Mouse (Mus musculus): ENCODE measurements at regions not wholly inside any gene's neighbourhood (a gene's known extent, or its start where the extent isn't known, plus 50 kb on each side); places are given as distances from the start of the nearest gene placed in this dataset.

DNA sequence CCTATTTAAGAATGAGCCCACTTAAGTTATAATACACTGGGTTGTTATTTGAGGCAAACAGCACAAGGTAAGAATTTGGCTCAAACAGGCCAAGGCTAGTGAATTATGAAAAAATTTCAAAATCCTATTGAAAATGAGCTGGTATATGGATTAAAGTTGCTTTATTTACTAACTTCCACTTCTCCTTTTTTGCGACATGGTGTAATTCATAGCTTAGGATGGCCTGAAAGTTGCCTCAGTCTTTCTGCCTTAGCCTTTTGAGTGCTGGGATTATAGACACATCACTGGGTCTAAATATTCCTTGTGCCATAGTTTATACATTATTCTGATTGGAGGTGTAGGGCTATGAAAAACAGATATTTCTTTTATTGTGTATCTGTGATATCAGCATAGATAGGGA is 81.9 kb downstream of the Edem1 start:
- H3K36me3 ChIP-seq (ENCODE audit: poor library complexity, severe bottlenecking), result no peaks in the 10 kb centered on the region
- WGBS, result 97% methylated on average over 1 of the region's 1 CpGs
- H3K27ac ChIP-seq, result no peak overlapping the region
- no peaks in the 10 kb centered on the region for H3K27me3 ChIP-seq
- no peak overlapping the region for H3K4me2 ChIP-seq
- peaks cover 9% of the 10 kb centered on the region for H3K4me1 ChIP-seq
- no peak for ATAC-seq
- H3K9ac ChIP-seq, result no peak overlapping the region
- no peaks in the 10 kb centered on the region for H3K9me3 ChIP-seq (replicated peaks)
- no peak overlapping the region for H3K4me3 ChIP-seq

DNA sequence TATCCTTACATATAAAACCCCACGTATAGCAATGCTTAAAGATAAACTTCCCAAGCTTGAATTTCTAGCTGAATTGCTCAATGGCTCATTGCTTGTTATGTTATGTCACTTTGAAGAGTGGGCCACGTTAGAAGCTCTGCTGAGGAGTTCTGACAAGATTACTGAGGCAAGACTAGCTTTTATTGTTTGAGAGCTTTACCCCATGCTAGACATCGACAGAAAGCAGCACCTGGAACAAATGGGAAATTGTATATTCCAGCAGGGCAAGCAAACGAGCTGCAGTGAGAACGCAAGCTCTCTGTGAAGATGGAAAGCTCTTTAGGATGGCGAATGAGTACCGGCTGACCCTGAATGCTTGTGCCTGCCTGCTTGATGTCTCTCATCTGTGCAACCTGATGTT is 84.1 kb downstream of the Edem1 start:
- Histone ChIP-seq H3K27ac (no peak overlapping the region), H3K27me3 (no peaks in the 10 kb centered on the region)
- no peak for ATAC-seq

DNA sequence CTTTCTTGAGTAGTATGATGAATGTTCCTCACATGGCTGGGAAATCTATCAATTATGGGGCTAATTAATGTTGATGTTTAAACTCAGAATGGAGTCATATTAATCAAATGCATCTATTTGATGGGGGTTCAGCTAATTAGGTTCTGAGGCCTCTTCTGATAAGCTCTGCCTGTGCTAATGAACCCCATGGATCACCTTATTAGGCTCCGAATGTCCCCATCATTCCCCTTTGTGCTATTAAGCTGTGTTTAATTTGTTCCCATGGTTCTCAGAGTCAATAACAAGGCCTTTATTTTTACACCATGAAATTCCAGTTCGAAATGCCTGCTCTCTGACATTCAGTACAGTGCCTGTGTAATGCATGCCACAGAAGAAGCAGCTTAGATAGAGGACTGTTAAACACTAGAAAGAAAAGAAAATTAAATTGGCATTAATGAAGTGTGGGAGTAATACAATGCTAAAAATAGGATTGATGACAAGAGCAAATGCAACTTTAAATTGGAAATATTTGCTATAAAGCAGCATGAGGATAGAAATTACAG is 91.0 kb downstream of the Edem1 start:
- WGBS, result 13% methylated on average over 2 of the region's 2 CpGs
- Histone ChIP-seq H3K4me3 (no peak overlapping the region), H3K9ac (no peak overlapping the region), H3K9me3 (replicated peaks) (no peaks in the 10 kb centered on the region), H3K36me3 (ENCODE audit: poor library complexity, severe bottlenecking) (no peaks in the 10 kb centered on the region), H3K4me1 (peaks cover 10% of the 10 kb centered on the region; the same call in 1 of the 2 replicates), H3K4me2 (no peak overlapping the region), H3K27me3 (no peaks in the 10 kb centered on the region), H3K27ac (no peak overlapping the region)
- peak; percentile 61; the same call in 1 of the 2 replicates for ATAC-seq

More for the DNA sequence above, 84.1 kb downstream of the Edem1 start:
- H3K4me1 ChIP-seq, result peaks cover 9% of the 10 kb centered on the region
- H3K9ac ChIP-seq, result no peak overlapping the region
- H3K9me3 ChIP-seq (replicated peaks), result no peaks in the 10 kb centered on the region
- H3K36me3 ChIP-seq (ENCODE audit: poor library complexity, severe bottlenecking), result no peaks in the 10 kb centered on the region
- no peak overlapping the region for H3K4me3 ChIP-seq
- 36% methylated on average over 7 of the region's 7 CpGs for WGBS
- H3K4me2 ChIP-seq, result no peak overlapping the region

DNA sequence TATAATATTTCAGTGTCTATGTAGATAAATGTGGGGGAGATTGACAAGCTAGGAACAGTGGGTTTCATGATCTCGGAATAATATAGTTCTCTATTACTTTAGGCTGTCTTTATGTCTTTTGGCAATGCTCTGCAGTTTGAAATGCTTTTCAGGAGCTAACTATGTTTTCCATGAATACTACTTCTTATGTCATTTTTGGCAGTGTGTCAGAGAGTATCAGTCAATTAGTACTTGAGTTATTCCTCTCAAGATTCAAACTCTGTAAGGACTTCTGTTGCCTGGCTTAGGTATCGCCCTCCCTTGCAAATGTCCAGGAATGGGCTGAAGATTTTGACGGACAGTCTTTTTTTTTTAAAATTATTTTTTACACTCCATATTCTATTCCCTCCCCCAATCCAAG is 92.7 kb downstream of the Edem1 start:
- H3K9me3 ChIP-seq (replicated peaks), result no peaks in the 10 kb centered on the region
- no peak for ATAC-seq
- no peak overlapping the region for H3K27ac ChIP-seq
- no peaks in the 10 kb centered on the region for H3K27me3 ChIP-seq
- no peaks in the 10 kb centered on the region for H3K36me3 ChIP-seq (ENCODE audit: poor library complexity, severe bottlenecking)
- H3K4me1 ChIP-seq, result peaks cover 10% of the 10 kb centered on the region; the same call in 1 of the 2 replicates
- no peak overlapping the region for H3K9ac ChIP-seq
- no peak overlapping the region for H3K4me3 ChIP-seq
- no peak overlapping the region for H3K4me2 ChIP-seq
- 79% methylated on average over 3 of the region's 3 CpGs for WGBS

DNA sequence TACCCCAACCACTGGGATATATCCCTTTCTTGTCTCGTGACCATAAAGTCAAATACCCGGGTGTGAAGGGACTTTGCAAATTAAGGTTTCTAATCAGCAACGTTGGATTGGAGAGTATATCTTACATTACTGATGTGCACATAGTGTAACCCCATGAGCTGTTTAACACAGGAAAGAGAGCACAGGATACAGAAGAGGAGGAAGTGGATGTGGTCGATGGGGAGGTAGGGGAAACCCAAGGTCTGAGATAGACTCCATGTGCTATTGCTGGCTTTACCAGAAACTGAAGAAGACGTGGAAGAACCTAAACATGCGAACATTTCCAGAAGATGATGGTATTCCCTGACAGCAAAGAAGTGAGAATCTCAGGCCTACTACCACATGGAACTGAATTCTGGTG is 94.1 kb downstream of the Edem1 start:
- H3K27ac ChIP-seq, result no peak overlapping the region
- ATAC-seq, result no peak
- H3K36me3 ChIP-seq (ENCODE audit: poor library complexity, severe bottlenecking), result no peaks in the 10 kb centered on the region
- no peak overlapping the region for H3K4me2 ChIP-seq
- no peak overlapping the region for H3K9ac ChIP-seq
- H3K4me3 ChIP-seq, result no peak overlapping the region
- no peaks in the 10 kb centered on the region for H3K27me3 ChIP-seq
- peaks cover 10% of the 10 kb centered on the region; the same call in 1 of the 2 replicates for H3K4me1 ChIP-seq
- H3K9me3 ChIP-seq (replicated peaks), result no peaks in the 10 kb centered on the region
- WGBS, result 83% methylated on average over 6 of the region's 6 CpGs

DNA sequence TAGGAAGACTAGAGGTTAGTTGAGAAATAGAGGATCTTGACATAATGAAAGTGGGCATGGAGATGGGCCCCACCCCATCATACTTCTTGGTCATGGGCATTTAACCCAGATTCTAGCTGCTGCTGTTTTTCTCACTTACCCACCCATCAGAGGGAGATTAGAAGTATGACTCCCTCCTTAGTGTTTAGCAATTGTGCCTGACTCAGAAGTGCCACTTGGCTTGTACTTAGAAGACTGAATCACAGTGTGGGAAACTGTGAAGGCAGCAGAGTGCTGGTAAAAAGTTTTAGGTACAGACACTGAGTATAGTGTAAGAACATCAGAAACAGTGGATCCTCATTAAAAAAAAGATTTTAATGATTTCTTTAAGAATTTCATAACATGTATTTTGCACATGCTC is 100.5 kb downstream of the Edem1 start:
- H3K4me1 ChIP-seq, result no peaks in the 10 kb centered on the region
- H3K4me2 ChIP-seq, result no peak overlapping the region
- no peaks in the 10 kb centered on the region for H3K9me3 ChIP-seq (replicated peaks)
- no peaks in the 10 kb centered on the region for H3K27me3 ChIP-seq
- H3K4me3 ChIP-seq, result no peak overlapping the region
- no peak overlapping the region for H3K9ac ChIP-seq
- no peak for ATAC-seq
- no peak overlapping the region for H3K27ac ChIP-seq
- H3K36me3 ChIP-seq (ENCODE audit: poor library complexity, severe bottlenecking), result no peaks in the 10 kb centered on the region

DNA sequence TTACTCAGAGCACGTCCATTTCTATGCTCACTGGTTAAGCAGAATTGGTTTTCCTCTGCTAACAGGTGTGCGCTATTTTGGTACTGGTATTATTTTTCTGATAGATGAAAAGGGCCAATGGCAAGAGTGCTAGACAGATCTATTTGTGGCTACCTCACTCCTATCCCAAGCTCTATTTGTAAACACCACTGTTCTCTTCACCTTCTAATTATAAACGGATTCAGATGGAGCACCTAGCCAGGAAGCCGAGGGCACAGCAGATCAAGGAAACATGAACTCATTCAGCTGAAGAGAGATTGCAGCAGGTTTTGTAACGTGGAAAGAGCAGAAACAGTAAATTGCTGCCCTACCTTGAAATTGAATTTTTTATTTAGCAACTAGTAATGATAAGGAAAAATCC is 110.2 kb downstream of the Edem1 start:
- Histone ChIP-seq H3K36me3 (ENCODE audit: poor library complexity, severe bottlenecking) (no peaks in the 10 kb centered on the region), H3K9ac (no peak overlapping the region), H3K4me1 (no peaks in the 10 kb centered on the region), H3K9me3 (replicated peaks) (no peaks in the 10 kb centered on the region), H3K4me3 (no peak overlapping the region), H3K27me3 (no peaks in the 10 kb centered on the region), H3K27ac (no peak overlapping the region), H3K4me2 (no peak overlapping the region)
- ATAC-seq, result no peak
- WGBS, result 90% methylated on average over 5 of the region's 5 CpGs

DNA sequence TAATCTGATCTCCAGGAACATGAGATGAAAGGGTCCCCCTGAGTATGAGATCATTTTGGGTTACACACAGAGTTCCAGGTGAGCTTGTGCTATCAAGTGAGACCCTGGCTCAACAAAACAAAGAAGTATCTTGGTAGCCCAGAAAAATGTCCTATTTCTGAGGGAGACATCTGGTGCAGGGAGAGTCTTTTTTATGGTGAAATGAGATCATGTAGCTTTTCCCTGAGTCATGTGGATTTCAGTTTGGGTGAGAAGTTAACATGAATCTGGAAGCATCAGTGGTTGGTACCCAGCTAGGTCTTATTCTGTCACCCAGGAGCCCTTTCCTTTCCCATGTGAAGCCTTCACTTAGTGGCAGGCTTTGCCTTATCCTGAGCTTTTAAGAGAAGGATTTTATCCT is 113.8 kb downstream of the Edem1 start:
- Histone ChIP-seq H3K27me3 (no peaks in the 10 kb centered on the region), H3K4me1 (no peaks in the 10 kb centered on the region), H3K36me3 (ENCODE audit: poor library complexity, severe bottlenecking) (no peaks in the 10 kb centered on the region), H3K27ac (no peak overlapping the region), H3K4me2 (no peak overlapping the region), H3K9me3 (replicated peaks) (no peaks in the 10 kb centered on the region), H3K9ac (no peak overlapping the region), H3K4me3 (no peak overlapping the region)
- ATAC-seq, result no peak

DNA sequence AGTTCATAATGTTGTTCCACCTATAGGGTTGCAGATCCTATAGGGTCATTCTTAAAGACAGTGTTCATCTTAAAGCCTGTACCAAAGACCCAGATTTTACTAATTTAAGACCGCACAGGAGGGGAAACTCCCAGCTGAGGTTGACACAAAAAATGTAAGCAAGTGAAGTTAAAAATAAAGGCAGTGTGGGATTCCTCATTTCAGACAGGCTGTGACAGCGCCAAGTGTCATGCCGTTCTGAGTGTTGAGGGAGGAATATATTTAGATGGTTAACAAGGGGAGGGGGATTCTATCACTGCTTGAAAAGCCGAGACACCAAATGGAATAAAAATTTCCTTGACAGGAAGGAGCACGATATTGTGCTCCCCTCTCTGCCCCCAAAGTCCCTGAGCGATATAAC is 123.9 kb downstream of the Edem1 start:
- 90% methylated on average over 6 of the region's 6 CpGs for WGBS
- H3K36me3 ChIP-seq (ENCODE audit: poor library complexity, severe bottlenecking), result no peaks in the 10 kb centered on the region
- no peaks in the 10 kb centered on the region for H3K4me1 ChIP-seq
- H3K9me3 ChIP-seq (replicated peaks), result no peaks in the 10 kb centered on the region
- no peak overlapping the region for H3K9ac ChIP-seq
- no peak overlapping the region for H3K27ac ChIP-seq
- H3K27me3 ChIP-seq, result no peaks in the 10 kb centered on the region
- H3K4me2 ChIP-seq, result no peak overlapping the region
- no peak for ATAC-seq
- H3K4me3 ChIP-seq, result no peak overlapping the region

DNA sequence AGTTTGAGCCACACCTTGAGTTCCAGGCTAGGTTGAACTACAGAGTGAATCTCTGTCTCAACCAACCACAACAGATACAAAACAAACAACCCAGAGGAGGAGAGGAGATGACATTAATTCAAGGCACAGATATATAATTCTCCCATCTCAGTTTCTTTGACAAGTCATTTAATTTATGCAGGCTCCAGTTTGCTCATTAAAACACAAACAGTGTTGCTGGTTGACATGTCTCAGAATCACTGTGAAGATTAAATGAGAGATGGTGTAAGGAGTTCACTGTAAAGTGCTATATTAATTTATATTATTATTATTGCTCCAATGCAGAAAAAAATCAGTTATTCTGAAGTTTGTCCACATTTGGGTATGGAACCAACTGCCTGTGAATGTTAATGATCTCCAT is 134.4 kb downstream of the Edem1 start:
- H3K27ac ChIP-seq, result no peak overlapping the region
- no peak overlapping the region for H3K4me2 ChIP-seq
- no peak overlapping the region for H3K9ac ChIP-seq
- no peaks in the 10 kb centered on the region for H3K9me3 ChIP-seq (replicated peaks)
- no peak overlapping the region for H3K4me3 ChIP-seq
- H3K27me3 ChIP-seq, result no peaks in the 10 kb centered on the region
- H3K4me1 ChIP-seq, result peaks cover 6% of the 10 kb centered on the region; the same call in 1 of the 2 replicates
- peak; percentile 43; the same call in 1 of the 2 replicates for ATAC-seq
- no peaks in the 10 kb centered on the region for H3K36me3 ChIP-seq (ENCODE audit: poor library complexity, severe bottlenecking)

DNA sequence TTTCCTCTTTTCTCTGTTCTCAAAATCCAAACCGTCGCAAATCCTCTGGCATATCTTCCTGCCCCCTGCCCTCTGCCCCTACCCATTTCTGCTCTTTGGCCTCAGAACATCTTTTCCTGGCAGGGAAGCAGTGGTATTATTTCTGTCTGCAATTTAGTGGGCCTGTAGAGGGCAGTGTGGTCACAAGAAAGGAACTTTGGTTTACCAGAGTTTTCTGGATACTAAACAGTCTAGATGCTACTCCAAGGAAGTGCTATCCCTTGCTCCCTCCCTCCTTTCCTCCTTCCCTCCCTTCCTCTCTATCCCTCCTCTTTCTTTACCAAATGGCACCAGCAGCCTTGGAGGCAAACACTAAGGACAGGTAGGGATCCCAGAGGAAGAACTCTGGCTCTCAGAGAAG is 134.9 kb downstream of the Edem1 start:
- Histone ChIP-seq H3K4me2 (no peak overlapping the region), H3K27ac (no peak overlapping the region), H3K9ac (no peak overlapping the region), H3K9me3 (replicated peaks) (no peaks in the 10 kb centered on the region), H3K4me1 (peaks cover 6% of the 10 kb centered on the region; the same call in 1 of the 2 replicates), H3K27me3 (no peaks in the 10 kb centered on the region), H3K36me3 (ENCODE audit: poor library complexity, severe bottlenecking) (no peaks in the 10 kb centered on the region), H3K4me3 (no peak overlapping the region)
- 24% methylated on average over 2 of the region's 2 CpGs for WGBS
- ATAC-seq, result peak; percentile 85

DNA sequence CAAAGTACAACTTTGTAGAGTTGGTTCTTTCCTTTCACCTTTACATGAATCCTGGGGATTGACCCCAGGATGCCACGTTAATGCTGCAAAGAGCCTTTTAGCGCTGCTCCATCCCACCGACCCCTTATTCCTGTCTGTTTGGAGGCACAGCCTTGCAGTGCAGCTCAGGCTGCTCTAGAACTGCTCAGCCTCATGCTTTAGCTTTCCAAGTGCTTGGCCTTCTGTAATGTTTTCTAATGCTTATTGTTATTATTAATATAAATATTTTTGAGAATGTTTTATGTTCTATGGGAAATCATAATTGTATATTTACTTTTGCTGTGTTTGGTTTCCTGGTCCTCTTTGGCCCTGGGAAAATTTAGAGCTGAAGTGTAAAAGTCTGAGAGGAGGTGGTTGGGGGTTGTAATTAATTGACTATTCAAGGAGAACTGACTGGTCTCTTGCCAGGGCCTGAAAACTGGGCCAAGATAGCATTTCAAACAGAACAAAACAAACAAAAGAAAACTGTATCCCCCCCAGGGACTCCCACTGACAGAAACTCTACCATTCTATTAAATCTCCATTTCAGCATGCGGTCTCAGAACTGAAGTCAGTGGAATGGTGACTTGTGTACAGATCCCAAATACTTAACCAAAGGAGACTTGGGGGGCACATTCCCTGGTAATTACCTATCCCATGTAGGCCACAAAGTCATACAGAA is 141.2 kb downstream of the Edem1 start:
- no peak overlapping the region for H3K27ac ChIP-seq
- peak; percentile 9; the same call in 1 of the 2 replicates for ATAC-seq
- no peak overlapping the region for H3K4me3 ChIP-seq
- peaks cover 25% of the 10 kb centered on the region for H3K4me1 ChIP-seq
- WGBS, result 21% methylated on average over 4 of the region's 4 CpGs
- no peaks in the 10 kb centered on the region for H3K36me3 ChIP-seq (ENCODE audit: poor library complexity, severe bottlenecking)
- no peak overlapping the region for H3K4me2 ChIP-seq
- H3K9me3 ChIP-seq (replicated peaks), result no peaks in the 10 kb centered on the region
- no peak overlapping the region for H3K9ac ChIP-seq
- no peaks in the 10 kb centered on the region for H3K27me3 ChIP-seq
